Mouse (Mus musculus): ENCODE data around the gene Fshr. TPM values are rescaled to one million over a fixed set of nuclear protein-coding genes. Genes with fewer than 3 reads are reported as not detected.

The Fshr gene
- polyA plus RNA-seq, 1 experiment = not detected

- H3K27me3 ChIP-seq (ENCODE audit: control insufficient read depth, insufficient read depth, insufficient read length) = no peaks in the 10 kb centered on the region
- no peaks in the 10 kb centered on the region for H3K36me3 ChIP-seq (ENCODE audit: control insufficient read depth, insufficient read depth)
- no peak overlapping the region for H3K4me3 ChIP-seq
- no peak for TF ChIP-seq TCF3 (IDR thresholded peaks at IDR 0.05; ENCODE audit: insufficient read length, low read depth)
- TF ChIP-seq MYOG (IDR thresholded peaks at IDR 0.05; ENCODE audit: control insufficient read depth in 1 of 3, insufficient read depth in 1 of 3, insufficient read length in 2 of 3, low read depth in 2 of 3) = no peak
- no peak for TF ChIP-seq POLR2AphosphoS2 (IDR thresholded peaks at IDR 0.05; ENCODE audit: insufficient read length, low read depth)
- TF ChIP-seq MYOD1 (IDR thresholded peaks at IDR 0.05; ENCODE audit: control insufficient read depth in 1 of 3, insufficient read length in 2 of 3, low read depth in 2 of 3) = no peak
- TF ChIP-seq MAX (IDR thresholded peaks at IDR 0.05; ENCODE audit: low read depth) = no peak
- no peak for TF ChIP-seq POLR2A (IDR thresholded peaks at IDR 0.05; ENCODE audit: insufficient read length, low read depth)
- TF ChIP-seq SRF (IDR thresholded peaks at IDR 0.05; ENCODE audit: control insufficient read depth, insufficient read length, low read depth) = no peak
- no peak overlapping the region for H3K4me2 ChIP-seq (ENCODE audit: low read depth)
- no peaks in the 10 kb centered on the region for H3K79me2 ChIP-seq (ENCODE audit: control insufficient read depth, insufficient read depth)
- no peak overlapping the region for H3ac ChIP-seq (ENCODE audit: control insufficient read depth, insufficient read length)
Measured at GRCm38 (mm10) chr17:88937341-88938152, 262.9 kb downstream of the Fshr start.

DNA sequence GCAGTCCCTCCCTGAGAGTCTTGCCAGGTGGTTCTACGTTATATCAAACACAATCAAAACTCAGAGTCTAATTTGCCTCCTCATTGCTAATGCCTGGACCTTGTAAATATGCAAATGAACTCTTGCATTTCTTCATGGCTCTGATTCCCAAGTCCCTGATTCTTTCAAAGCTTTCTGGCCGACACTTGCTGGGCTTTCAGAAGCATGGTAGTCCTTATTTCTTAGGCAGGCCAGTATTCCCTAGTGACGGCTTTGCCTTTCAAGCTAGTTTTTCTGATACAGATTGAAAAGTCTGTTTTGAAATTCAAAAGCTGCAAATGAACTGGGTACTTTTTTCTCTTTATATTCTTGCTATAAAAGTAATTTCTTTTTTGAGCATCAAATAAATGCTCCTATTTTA, 263.5 kb downstream of the Fshr start:
- TF ChIP-seq POLR2AphosphoS2 (IDR thresholded peaks at IDR 0.05; ENCODE audit: insufficient read length, low read depth) (no peak), MAX (IDR thresholded peaks at IDR 0.05; ENCODE audit: low read depth) (no peak), MYOD1 (IDR thresholded peaks at IDR 0.05; ENCODE audit: control insufficient read depth in 1 of 3, insufficient read length in 2 of 3, low read depth in 2 of 3) (no peak), TCF12 (IDR thresholded peaks at IDR 0.05; ENCODE audit: insufficient read depth, poor library complexity, severe bottlenecking) (no peak)
- H3K79me2 ChIP-seq (ENCODE audit: control insufficient read depth, insufficient read depth) = no peaks in the 10 kb centered on the region
- H3K4me2 ChIP-seq (ENCODE audit: low read depth) = no peak overlapping the region
- H3K4me3 ChIP-seq = no peak overlapping the region
- H3K36me3 ChIP-seq (ENCODE audit: control insufficient read depth, insufficient read depth) = no peaks in the 10 kb centered on the region
- H3ac ChIP-seq (ENCODE audit: control insufficient read depth, insufficient read length) = no peak overlapping the region
- no peaks in the 10 kb centered on the region for H3K27me3 ChIP-seq (ENCODE audit: control insufficient read depth, insufficient read depth, insufficient read length)

Measured in myocyte (in vitro differentiated cells).